Mouse (Mus musculus) urinary bladder, postnatal 36 days (tissue): ENCODE data around the gene Ero1l.

Experiments
- DNase-seq, 2 experiments: peaks; one replicate each; pipeline ENCODE4 v3.0.0; 2022; ENCODE audit warnings: low spot score in 2 of 2, mixed read lengths in 1 of 2

Gene Ero1l

DNA sequence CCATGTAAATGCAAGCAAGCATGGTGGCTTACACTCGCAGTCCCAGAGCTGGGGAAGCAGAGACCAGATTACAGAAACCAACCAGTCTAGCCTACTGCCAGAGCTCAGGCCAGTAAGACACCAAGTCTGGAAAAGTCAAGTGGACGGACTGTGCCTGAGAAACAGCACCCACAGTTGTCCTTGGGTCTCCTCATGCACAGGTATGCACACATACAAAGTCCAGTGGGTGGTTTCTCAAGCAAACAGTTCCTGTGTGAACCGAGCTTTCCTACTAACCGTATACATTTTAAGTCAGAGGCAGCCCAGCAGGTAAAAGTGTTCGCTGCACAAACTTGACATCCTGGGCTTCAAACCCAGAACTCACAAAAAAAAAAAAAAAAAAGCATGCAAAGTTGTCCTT, 12.7 kb downstream of the Ero1l start:
- no peak for DNase-seq

DNA sequence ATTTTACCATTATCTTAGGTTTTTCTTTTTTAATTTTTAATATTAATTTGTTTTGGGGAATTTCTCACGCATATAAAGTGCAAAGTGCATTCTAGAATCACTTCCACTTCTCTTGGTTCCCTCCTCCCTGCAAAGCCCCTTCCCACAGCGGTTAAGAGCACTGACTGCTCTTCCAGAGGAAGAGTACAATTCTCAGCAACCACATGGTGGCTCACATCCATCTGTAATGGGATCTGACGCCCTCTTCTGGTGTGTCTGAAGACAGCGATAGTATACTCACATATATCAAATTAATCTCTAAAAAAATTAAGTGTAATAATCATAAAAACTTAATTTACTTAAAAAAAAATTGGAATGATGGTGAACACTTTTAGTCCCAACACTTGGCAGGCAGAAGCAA, 14.2 kb downstream of the Ero1l start:
- DNase-seq: no peak

DNA sequence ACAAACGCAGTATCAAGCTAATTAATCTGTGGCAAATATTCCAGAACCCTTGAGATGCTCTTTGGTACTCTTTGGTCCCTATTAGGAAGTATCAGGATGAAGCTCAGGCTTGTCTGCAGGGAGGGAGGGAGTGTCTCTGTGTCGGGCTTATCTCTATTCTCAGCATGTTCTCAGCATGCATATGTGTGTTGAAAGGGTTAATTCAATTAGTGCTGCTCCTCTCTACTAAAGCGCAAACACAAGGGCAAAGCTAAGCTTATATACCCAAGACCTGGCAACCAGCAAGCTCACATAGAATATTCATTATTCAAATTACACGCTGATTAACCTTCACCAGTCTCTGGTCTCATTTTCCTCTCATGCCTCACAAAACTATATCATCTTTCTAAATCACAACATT, 14.6 kb downstream of the Ero1l start:
- DNase-seq: no peak

DNA sequence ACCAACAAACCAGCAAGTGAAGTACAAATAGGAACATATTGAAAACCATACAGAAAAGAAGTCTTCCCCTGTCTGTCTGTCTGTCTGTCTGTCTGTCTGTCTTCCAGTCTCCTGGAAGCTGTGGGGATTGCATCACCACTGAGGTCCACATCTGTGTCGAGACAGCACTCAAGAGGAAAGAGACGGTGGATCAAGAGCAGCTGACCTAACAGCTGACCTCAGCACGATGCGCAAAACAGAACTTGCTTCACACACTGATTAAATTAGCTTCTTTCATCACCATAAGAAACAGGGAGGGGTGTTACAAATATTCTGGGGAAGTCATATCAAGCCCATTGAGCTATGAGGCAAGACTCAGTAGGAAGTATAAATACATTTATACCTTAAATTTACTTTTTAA, 27.0 kb downstream of the Ero1l start:
- no peak for DNase-seq

DNA sequence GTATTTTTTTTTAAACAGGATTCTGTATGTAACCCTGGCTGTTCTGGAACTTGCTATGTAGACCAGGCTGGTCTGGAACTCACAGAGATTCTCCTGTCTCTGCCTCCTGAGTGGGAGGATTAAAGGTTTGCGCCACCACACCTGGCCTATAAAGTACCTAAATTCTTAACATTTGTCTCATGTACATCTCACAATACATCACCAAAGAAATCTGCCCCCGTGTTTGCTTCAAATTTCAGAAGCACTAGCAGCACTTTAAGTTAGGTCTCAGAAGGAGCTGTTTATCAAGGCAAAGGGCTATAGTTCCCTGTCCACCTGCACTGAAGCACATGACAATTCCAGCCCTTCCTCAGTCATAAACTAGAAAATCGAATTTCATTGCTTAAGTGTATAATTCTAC, 36.5 kb downstream of the Ero1l start:
- no peak for DNase-seq

DNA sequence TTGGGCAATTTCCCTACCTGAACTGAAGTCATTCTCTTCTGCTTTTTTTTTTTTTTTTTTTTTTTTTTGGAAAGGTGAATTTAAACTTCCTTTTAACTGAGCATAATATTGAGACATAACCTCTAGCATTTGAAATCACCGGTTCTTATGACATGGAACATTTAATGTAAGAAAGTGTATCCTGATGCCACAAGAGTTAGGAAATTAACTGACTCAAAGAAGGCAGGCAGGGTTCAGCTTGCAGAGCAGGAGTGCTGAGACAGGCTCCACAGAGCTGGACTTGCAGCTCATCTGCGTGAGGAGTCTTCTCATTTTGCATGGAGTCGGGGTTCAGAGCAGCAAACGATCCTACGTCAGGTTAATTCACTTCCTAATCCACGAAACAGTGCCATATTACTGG, 42.8 kb downstream of the Ero1l start:
- DNase-seq: no peak

DNA sequence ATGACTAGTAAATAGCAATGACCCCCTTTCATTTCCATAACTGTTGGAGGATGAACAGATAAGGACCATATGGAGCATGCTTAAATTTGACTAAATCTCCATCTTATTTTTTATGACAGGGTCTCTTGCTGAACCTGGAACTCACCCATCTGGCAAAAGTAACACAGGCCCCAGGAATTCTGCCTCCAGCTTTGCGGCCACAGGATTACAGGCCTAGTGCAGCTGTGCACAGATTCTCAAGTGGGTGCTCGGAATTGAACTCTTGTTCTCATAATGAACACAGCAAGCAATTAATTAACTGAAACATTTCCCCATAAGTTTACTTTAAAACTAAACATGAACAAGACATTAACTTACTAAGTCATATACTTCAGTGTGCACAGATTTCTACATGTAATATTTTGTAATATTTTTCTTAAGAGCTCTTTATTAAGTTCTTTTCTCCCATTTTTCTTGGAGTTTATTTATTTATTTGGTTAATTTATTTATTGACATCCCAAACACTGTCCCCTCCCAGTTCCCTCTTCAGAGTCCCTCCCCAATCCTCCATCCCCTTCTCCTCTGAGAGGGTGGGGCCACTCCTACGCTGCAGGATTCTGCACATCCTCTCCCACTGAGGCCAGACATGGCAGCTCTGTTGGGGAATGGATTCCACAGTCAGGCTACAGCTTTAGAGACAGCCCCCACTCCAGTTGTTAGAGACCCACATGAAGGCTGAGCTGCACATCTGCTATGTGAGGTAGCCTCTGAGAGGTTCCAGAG, 54.6 kb downstream of the Ero1l start:
- DNase-seq: no peak

DNA sequence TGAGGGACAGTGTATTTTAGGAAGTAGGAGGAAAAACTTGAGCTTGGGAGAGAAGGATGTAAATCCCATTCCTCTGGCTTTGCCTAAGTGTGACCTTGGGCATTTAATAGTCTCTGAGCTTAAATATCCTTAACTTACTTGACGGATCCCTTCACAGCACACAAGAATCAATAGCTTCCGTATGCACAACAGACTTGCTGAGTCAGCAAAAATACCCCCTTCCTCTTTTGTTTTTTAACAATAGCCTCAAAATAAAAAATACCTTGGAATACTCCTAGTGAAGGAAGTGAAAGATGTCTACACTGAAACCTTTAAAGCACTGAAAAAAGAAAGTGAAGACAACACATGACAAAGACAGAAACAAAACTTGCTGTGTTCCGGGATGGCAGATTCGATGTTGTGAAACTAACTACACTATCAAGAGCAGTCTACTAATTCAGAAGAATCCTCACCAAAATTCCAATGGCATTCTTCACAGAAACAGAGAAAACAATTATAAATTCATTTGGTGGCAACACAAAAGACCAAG, 67.0 kb downstream of the Ero1l start:
- DNase-seq: no peak

DNA sequence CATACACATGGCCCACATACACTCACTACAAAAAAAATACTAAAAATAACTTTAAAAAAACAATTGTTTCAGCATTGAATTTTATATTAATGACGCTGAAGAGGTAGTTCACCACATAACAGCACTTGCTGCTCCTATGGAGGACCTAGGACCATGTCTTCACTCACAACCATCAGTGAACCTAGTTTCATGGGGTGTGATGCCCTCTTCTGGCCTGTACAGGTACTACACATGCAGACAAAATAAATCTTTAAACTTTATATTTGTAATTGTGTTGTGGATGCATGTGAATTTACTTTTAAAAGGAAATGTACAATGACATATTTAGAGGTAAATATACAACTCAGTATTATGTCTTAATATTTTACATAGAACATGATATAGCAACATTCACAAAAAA, 77.0 kb downstream of the Ero1l start:
- DNase-seq: no peak

DNA sequence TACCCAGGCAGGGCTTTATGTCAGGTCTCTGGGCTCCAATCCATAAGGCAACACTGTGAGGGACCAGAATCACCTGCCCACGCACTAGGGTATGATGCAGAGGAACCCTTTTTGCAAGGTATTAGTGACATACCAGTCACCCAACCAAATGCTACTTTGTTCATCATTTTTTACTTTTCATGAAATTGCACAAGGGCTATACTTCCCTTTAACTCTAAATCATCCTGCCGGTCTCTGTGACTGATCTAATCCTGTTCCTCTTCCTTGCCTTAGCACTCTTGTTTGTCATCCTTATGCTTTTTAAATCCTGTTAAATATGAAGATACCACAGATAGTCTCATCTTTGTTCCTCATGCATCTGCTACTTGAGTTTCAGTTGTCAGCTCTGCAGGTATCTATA, 79.5 kb downstream of the Ero1l start:
- DNase-seq: no peak
